Mouse (Mus musculus) liver, adult 2 months (tissue): ENCODE measurements around the gene Fbxl17.

ENCODE experiments used
- CTCF ChIP-seq: fragments of 200-500 bp; IDR thresholded peaks from 2 replicates; pipeline ENCODE4 v1.5.1; 2011; ENCODE audit warnings: low read depth, low read length, control low read depth
- POLR2A ChIP-seq: fragments of 200-500 bp; IDR thresholded peaks from 2 replicates; pipeline ENCODE4 v1.6.1; 2011; ENCODE audit warnings: low read length, control low read depth; ENCODE audit not compliant: insufficient read depth; ENCODE audit errors: extremely low read depth

DNA sequence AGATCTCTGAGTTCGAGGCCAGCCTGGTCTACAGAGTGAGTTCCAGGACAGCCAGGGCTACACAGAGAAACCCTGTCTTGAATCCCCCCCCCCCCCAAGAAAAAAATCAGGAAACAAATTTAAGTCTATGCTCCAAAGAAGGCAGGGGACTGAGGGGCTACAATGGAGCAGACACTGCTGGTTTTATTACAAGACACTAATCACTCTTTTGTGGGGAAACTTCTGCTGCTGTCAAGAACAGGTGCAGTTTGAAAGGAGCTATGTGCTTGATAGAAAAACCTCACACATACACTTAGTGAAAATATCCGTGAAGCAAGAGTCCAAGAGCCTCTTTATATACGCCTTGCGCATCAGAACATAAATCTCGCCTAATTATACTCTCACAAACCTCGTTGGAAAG lies 29.7 kb upstream of the Fbxl17 start:
- no peak for TF ChIP-seq CTCF
- no peak for TF ChIP-seq POLR2A
